Mouse (Mus musculus): ENCODE measurements around the gene 4933412E24Rik. TPM values are rescaled to one million over a fixed set of nuclear protein-coding genes. Genes with fewer than 3 reads are reported as not detected.

4933412E24Rik gene
- total RNA-seq (2014; fragmentation: Nextera tagmentation) (not detected in 2 replicates), total RNA-seq (2017) (not detected in 2 replicates), polyA plus RNA-seq (2012) (not detected in 2 replicates)

DNA sequence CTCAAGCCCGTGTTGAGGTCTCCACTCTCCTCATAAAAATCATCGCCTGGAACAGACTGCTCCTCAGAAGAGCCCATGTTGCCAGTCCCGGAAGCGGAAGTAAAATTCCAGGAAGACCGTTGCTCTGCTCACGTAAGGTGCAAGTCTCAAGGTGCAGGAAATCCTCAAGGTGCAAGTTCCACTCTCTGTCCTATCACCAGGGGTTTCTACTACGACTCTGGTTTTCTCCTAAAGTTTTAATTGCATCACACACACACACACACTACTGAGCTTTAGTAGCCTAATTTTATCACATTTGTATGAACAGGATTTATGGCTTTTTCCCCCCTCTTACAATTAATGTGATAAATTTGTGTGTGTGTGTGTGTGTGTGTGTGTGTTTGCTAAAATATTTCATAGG is at the start of gene 4933412E24Rik:
TSS of gene 4933412E24Rik (minus strand) at position 101 of the 400 bp plus-strand sequence.
- Histone ChIP-seq H3K36me3 (replicated peaks) (no peaks in the 10 kb centered on the region), H3K4me1 (ENCODE audit: insufficient read depth, low read depth, low read length) (no peaks in the 10 kb centered on the region), H3K27me3 (ENCODE audit: insufficient read depth, low read length) (no peaks in the 10 kb centered on the region), H3K9me3 (replicated peaks) (no peaks in the 10 kb centered on the region), H3K4me3 (ENCODE audit: low read depth, low read length) (no peak within 1 kb of the TSS)
- no peak for DNase-seq (ENCODE audit: low spot score)
- no peak for ATAC-seq (ENCODE audit: extremely low read depth, insufficient number of reproducible peaks, low FRiP score, poor library complexity, severe bottlenecking)
- TF ChIP-seq TAL1 (conservative IDR thresholded peaks at IDR 0.05; ENCODE audit: low read depth, low read length) (no peak), CTCF (IDR thresholded peaks at IDR 0.05; ENCODE audit: low read depth, low read length) (no peak), GATA2 (IDR thresholded peaks at IDR 0.05; ENCODE audit: borderline replicate concordance, low read depth, low read length) (no peak), GATA1 (IDR thresholded peaks at IDR 0.05; ENCODE audit: borderline replicate concordance, low read length) (no peak)

GRCm38 (mm10) chr15:60030728-60031127 is 14.3 kb upstream of the 4933412E24Rik start:
- H3K36me3 ChIP-seq (replicated peaks): no peaks in the 10 kb centered on the region
- ATAC-seq (ENCODE audit: extremely low read depth, insufficient number of reproducible peaks, low FRiP score, poor library complexity, severe bottlenecking) (no peak), DNase-seq (ENCODE audit: low spot score) (no peak)
- TF ChIP-seq POLR2AphosphoS5 (IDR thresholded peaks at IDR 0.05; ENCODE audit: insufficient replicate concordance, low read depth, low read length) (no peak), GATA2 (IDR thresholded peaks at IDR 0.05; ENCODE audit: borderline replicate concordance, low read depth, low read length) (no peak), CTCF (IDR thresholded peaks at IDR 0.05; ENCODE audit: low read depth, low read length) (no peak), GATA1 (IDR thresholded peaks at IDR 0.05; ENCODE audit: borderline replicate concordance, low read length) (no peak), TAL1 (conservative IDR thresholded peaks at IDR 0.05; ENCODE audit: low read depth, low read length) (no peak)
- H3K27me3 ChIP-seq (ENCODE audit: insufficient read depth, low read length): no peaks in the 10 kb centered on the region
- H3K4me1 ChIP-seq (ENCODE audit: insufficient read depth, low read depth, low read length): no peaks in the 10 kb centered on the region
- H3K4me3 ChIP-seq (ENCODE audit: low read depth, low read length): no peak overlapping the region
- H3K9me3 ChIP-seq (replicated peaks): no peaks in the 10 kb centered on the region

DNA sequence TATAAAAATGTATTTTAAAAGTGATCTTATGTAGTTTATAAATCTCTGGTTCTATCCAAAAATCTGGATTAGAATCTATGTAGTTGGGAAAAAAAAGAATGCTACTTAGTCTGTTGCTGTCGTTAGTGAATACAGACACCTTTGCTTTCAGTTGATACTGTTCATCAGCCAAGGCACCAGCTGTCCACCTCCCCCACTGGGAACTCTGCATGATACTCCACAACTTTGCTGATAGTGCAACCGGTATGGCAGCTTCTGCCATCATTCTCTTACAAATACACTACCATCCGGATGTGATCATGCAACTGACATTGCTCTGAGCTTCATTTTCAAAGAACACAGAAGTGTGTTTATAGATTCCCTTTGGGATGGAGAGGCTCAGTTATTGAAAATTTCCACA is 4.8 kb upstream of the 4933412E24Rik start:
- H3K4me1 ChIP-seq (ENCODE audit: insufficient read depth, low read depth, low read length): no peaks in the 10 kb centered on the region
- ATAC-seq (ENCODE audit: extremely low read depth, insufficient number of reproducible peaks, low FRiP score, poor library complexity, severe bottlenecking) (no peak), DNase-seq (ENCODE audit: low spot score) (no peak)
- H3K36me3 ChIP-seq (replicated peaks): no peaks in the 10 kb centered on the region
- no peak overlapping the region for H3K4me3 ChIP-seq (ENCODE audit: low read depth, low read length)
- TF ChIP-seq POLR2AphosphoS5 (IDR thresholded peaks at IDR 0.05; ENCODE audit: insufficient replicate concordance, low read depth, low read length) (no peak), CTCF (IDR thresholded peaks at IDR 0.05; ENCODE audit: low read depth, low read length) (no peak), TAL1 (conservative IDR thresholded peaks at IDR 0.05; ENCODE audit: low read depth, low read length) (no peak), GATA2 (IDR thresholded peaks at IDR 0.05; ENCODE audit: borderline replicate concordance, low read depth, low read length) (no peak), GATA1 (IDR thresholded peaks at IDR 0.05; ENCODE audit: borderline replicate concordance, low read length) (no peak)
- no peaks in the 10 kb centered on the region for H3K9me3 ChIP-seq (replicated peaks)
- no peaks in the 10 kb centered on the region for H3K27me3 ChIP-seq (ENCODE audit: insufficient read depth, low read length)

DNA sequence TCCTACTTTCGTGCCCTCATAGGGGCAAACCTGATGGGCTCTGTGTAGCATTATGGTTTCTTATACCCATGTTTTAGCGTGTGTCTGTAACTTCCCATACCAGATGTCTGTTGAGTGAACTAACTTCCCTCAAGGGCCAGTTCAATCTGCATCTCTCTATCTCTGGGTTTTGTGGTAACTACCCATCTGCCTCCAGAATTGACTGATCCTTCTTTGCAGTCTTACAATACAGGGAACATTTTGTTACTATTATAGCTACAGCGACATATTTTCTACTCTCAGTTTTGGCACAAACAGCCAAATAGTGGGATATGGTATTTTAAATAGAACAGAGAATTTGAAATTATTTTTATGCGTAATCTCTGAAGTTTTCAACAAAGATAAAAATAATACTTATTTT is 6.2 kb downstream of the 4933412E24Rik start:
- no peaks in the 10 kb centered on the region for H3K36me3 ChIP-seq (replicated peaks)
- ATAC-seq (ENCODE audit: extremely low read depth, insufficient number of reproducible peaks, low FRiP score, poor library complexity, severe bottlenecking) (no peak), DNase-seq (ENCODE audit: low spot score) (no peak)
- H3K4me1 ChIP-seq (ENCODE audit: insufficient read depth, low read depth, low read length): no peaks in the 10 kb centered on the region
- no peak overlapping the region for H3K4me3 ChIP-seq (ENCODE audit: low read depth, low read length)
- TF ChIP-seq CTCF (IDR thresholded peaks at IDR 0.05; ENCODE audit: low read depth, low read length) (no peak), GATA1 (IDR thresholded peaks at IDR 0.05; ENCODE audit: borderline replicate concordance, low read length) (no peak), POLR2AphosphoS5 (IDR thresholded peaks at IDR 0.05; ENCODE audit: insufficient replicate concordance, low read depth, low read length) (no peak), TAL1 (conservative IDR thresholded peaks at IDR 0.05; ENCODE audit: low read depth, low read length) (no peak), GATA2 (IDR thresholded peaks at IDR 0.05; ENCODE audit: borderline replicate concordance, low read depth, low read length) (no peak)
- H3K27me3 ChIP-seq (ENCODE audit: insufficient read depth, low read length): no peaks in the 10 kb centered on the region
- no peaks in the 10 kb centered on the region for H3K9me3 ChIP-seq (replicated peaks)

DNA sequence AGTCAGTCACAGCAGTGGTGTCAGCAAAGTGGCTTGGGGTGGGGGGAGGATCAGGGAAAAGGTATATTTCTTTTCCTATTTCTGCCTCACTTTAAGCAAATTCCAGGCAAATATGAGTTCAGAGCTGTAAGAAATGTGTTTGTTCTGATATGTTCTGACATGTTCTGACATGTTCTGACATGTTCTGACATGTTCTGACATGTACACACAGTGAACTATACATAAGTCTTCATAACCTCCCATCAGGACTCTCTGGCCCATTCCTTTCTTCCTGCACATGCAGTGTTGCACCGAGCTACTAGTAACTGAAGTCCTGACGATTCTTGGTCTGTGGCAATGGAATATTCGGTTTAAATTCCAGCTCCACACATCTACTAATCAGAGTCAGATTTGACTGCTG is 6.8 kb downstream of the 4933412E24Rik start:
- no peaks in the 10 kb centered on the region for H3K9me3 ChIP-seq (replicated peaks)
- no peak overlapping the region for H3K4me3 ChIP-seq (ENCODE audit: low read depth, low read length)
- H3K36me3 ChIP-seq (replicated peaks): no peaks in the 10 kb centered on the region
- no peaks in the 10 kb centered on the region for H3K27me3 ChIP-seq (ENCODE audit: insufficient read depth, low read length)
- no peaks in the 10 kb centered on the region for H3K4me1 ChIP-seq (ENCODE audit: insufficient read depth, low read depth, low read length)
- TF ChIP-seq TAL1 (conservative IDR thresholded peaks at IDR 0.05; ENCODE audit: low read depth, low read length) (no peak), GATA1 (IDR thresholded peaks at IDR 0.05; ENCODE audit: borderline replicate concordance, low read length) (no peak), GATA2 (IDR thresholded peaks at IDR 0.05; ENCODE audit: borderline replicate concordance, low read depth, low read length) (no peak), CTCF (IDR thresholded peaks at IDR 0.05; ENCODE audit: low read depth, low read length) (no peak), POLR2AphosphoS5 (IDR thresholded peaks at IDR 0.05; ENCODE audit: insufficient replicate concordance, low read depth, low read length) (no peak)
- DNase-seq (ENCODE audit: low spot score) (no peak), ATAC-seq (ENCODE audit: extremely low read depth, insufficient number of reproducible peaks, low FRiP score, poor library complexity, severe bottlenecking) (no peak)

- ATAC-seq (ENCODE audit: extremely low read depth, insufficient number of reproducible peaks, low FRiP score, poor library complexity, severe bottlenecking): no peak
- no peak for DNase-seq (ENCODE audit: low spot score)
- no peak overlapping the region for H3K4me3 ChIP-seq (ENCODE audit: low read depth, low read length)
- TF ChIP-seq GATA1 (IDR thresholded peaks at IDR 0.05; ENCODE audit: borderline replicate concordance, low read length) (no peak), POLR2AphosphoS5 (IDR thresholded peaks at IDR 0.05; ENCODE audit: insufficient replicate concordance, low read depth, low read length) (no peak), GATA2 (IDR thresholded peaks at IDR 0.05; ENCODE audit: borderline replicate concordance, low read depth, low read length) (no peak), CTCF (IDR thresholded peaks at IDR 0.05; ENCODE audit: low read depth, low read length) (no peak), TAL1 (conservative IDR thresholded peaks at IDR 0.05; ENCODE audit: low read depth, low read length) (no peak)
- no peaks in the 10 kb centered on the region for H3K4me1 ChIP-seq (ENCODE audit: insufficient read depth, low read depth, low read length)
- no peaks in the 10 kb centered on the region for H3K36me3 ChIP-seq (replicated peaks)
- no peaks in the 10 kb centered on the region for H3K27me3 ChIP-seq (ENCODE audit: insufficient read depth, low read length)
- no peaks in the 10 kb centered on the region for H3K9me3 ChIP-seq (replicated peaks)
These were observed 32.6 kb downstream of the 4933412E24Rik start for GRCm38 (mm10) chr15:59983777-59984176.
